Mouse (Mus musculus) kidney, adult 18-20 months (tissue): ENCODE measurements at regions not wholly inside any gene's neighbourhood (a gene's known extent, or its start where the extent isn't known, plus 50 kb on each side); places are given as distances from the start of the nearest gene placed in this dataset.
A peak's percentile ranks its signal among the peaks of the same experiment; 100 is the strongest.

ENCODE experiments used
- DNase-seq: peaks from one replicate; pipeline ENCODE4 v3.0.0; 2021

- no peak for DNase-seq
Measured at GRCm38 (mm10) chr17:47317651-47318050, 51.0 kb upstream of the Mrps10 start.

DNA sequence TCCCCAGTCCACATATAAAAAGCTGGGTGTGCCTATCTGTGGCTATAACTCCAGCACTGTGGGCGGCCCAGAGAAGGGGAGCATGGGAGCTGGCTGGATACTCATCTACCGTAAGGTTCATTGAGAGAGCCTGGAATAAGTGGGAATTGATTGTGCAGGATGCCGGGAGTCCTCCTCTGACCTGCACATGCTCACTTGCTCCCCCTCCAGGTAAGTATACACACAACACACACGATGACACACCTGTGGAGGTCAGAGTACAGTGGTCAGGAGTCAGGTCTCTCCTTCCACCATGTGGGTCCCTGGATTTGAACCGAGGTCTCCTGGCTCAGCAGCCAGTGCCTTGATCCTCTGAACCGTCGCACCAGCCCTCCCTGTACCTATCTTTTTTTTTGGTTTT, 55.5 kb upstream of the Mrps10 start:
- no peak for DNase-seq

- DNase-seq, result no peak
Measured at GRCm38 (mm10) chr17:47311272-47311671, 57.4 kb upstream of the Mrps10 start.

- DNase-seq, result no peak
Measured at GRCm38 (mm10) chr17:47306027-47306761, 62.5 kb upstream of the Mrps10 start.

GRCm38 (mm10) chr17:47304463-47305199, 64.1 kb upstream of the Mrps10 start:
- DNase-seq, result no peak

DNA sequence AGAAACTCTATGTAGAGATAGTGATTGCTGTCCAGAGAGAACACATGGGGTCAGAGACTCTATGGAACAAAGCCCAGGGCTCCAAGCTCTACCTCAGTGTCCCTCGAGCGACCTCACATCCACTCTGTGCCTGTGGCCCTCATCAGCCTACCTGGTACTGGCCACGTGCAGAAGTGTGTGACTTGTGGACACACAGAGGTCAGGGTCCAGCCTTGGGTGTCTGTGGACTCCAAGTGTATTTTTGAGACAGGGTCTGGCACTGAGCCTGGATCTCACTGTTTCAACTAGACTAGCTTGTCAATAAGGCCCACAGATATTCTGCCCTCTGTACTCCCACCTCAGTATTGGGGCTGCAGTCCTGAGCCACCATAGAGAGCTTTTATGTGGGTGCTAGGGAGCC, 65.1 kb upstream of the Mrps10 start:
- no peak for DNase-seq

GRCm38 (mm10) chr17:47298396-47298919, 70.2 kb upstream of the Mrps10 start:
- no peak for DNase-seq

- no peak for DNase-seq
Measured at GRCm38 (mm10) chr17:47297965-47298364, 70.7 kb upstream of the Mrps10 start.

GRCm38 (mm10) chr17:47296709-47297450, 71.8 kb upstream of the Mrps10 start:
- no peak for DNase-seq

DNA sequence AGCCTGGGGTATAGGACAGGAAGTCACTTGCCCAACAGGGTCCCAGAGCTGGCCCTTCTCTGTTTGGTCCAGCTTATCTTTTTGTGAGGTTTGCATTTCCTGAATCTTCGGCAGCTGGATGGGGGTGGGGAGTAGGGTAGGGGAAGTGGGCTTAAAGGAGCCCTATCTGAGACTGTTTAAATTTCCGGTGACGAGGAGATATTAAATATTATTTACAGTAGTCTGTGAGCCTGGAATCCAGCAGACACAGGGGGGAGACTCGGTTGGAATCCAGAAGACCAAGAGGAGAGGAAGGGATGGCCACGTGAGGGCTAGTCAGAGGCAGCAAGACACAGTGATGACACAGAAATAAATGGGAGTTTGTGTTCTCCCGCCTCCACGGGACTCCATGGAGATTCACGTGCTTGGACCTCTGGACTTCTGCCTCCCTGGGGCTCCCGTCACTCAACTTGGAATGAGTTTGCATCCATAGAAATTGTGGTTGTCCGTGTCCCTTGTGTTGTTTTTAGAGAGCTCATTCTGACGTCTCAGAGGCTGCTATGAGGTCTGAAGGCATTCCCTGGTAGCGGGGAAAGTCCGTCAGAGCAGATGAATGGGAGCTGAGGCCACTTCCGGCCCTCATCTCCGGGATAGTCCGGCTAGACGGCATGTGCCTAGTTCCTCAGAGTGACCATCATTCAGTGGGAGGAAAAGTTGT, 73.2 kb upstream of the Mrps10 start:
- DNase-seq, result peak; percentile 35

- peak; percentile 3 for DNase-seq
Measured at GRCm38 (mm10) chr17:47294091-47294534, 74.6 kb upstream of the Mrps10 start.

GRCm38 (mm10) chr17:47293178-47293577, 75.5 kb upstream of the Mrps10 start:
- no peak for DNase-seq

DNA sequence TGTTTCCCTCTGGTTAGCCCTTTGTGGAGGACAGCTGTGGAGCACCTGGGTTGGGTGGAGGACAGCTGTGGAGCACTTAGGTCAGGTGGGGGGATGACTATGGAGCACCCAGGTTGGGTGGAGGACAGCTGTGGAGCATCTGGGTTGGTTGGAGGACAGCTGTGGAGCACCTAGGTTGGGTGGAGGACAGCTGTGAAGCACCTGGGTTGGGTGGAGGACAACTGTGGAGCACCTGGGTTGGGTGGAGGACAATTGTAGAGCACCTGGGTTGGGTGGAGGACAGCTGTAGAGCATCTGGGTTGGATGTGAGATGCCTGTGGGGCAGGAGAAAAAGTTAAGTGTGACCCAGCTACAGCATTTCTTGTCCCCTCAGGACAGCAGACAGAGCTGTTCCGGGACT, 77.1 kb upstream of the Mrps10 start:
- no peak for DNase-seq

DNA sequence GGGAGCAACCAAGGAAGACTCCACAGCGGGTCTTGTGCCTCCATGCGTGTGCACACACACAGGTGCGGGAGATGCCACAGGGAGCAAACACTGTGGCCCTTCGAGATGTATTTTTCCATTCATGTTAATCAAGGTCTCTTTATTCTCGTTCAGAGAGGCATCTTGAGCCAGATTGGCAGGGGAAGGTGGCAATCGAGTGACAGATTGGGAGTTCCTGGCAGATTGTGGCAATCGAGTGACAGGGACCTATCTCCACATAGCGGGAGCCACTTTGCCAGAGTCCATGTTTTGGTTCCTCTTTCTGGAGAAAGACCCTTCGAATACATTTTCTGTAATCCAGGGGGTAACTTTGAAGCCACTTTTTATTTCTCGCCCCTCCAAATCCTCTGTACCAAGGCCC, 83.1 kb upstream of the Mrps10 start:
- no peak for DNase-seq

GRCm38 (mm10) chr17:47284236-47284635, 84.5 kb upstream of the Mrps10 start:
- DNase-seq, result no peak

- DNase-seq, result no peak
Measured at GRCm38 (mm10) chr17:47283158-47283557, 85.5 kb upstream of the Mrps10 start.

- DNase-seq, result no peak
Measured at GRCm38 (mm10) chr17:47282476-47282875, 86.2 kb upstream of the Mrps10 start.

- no peak for DNase-seq
Measured at GRCm38 (mm10) chr17:47277890-47278289, 90.8 kb upstream of the Mrps10 start.

GRCm38 (mm10) chr17:47276639-47277038, 92.0 kb upstream of the Mrps10 start:
- DNase-seq, result no peak

- peak; percentile 46 for DNase-seq
Measured at GRCm38 (mm10) chr17:47275796-47276311, 92.8 kb upstream of the Mrps10 start.

- no peak for DNase-seq
Measured at GRCm38 (mm10) chr17:47273309-47273708, 95.4 kb upstream of the Mrps10 start.

GRCm38 (mm10) chr17:47271979-47272677, 96.6 kb upstream of the Mrps10 start:
- DNase-seq, result peak; percentile 51
